Mouse (Mus musculus) megakaryocyte-erythroid progenitor cell, adult 5 weeks (primary cell): ENCODE measurements around the gene Dnaaf3. TPM values are rescaled to one million over a fixed set of nuclear protein-coding genes. Genes with fewer than 3 reads are reported as not detected.

ENCODE experiments used
- polyA plus RNA-seq: library from polyadenylated mRNA; stranded (reverse); fragments of >175 nt; gene quantifications from 2 replicates; pipeline ENCODE4 v1.2.3, GENCODE M21; 2012

Gene Dnaaf3
- 12.8 and 13.5 TPM in 2 replicates for polyA plus RNA-seq

GRCm38 (mm10) chr7:4532005-4532729 lies at the start of gene Dnaaf3:
TSS of gene Dnaaf3 (minus strand) at chr7:4532453.

DNA sequence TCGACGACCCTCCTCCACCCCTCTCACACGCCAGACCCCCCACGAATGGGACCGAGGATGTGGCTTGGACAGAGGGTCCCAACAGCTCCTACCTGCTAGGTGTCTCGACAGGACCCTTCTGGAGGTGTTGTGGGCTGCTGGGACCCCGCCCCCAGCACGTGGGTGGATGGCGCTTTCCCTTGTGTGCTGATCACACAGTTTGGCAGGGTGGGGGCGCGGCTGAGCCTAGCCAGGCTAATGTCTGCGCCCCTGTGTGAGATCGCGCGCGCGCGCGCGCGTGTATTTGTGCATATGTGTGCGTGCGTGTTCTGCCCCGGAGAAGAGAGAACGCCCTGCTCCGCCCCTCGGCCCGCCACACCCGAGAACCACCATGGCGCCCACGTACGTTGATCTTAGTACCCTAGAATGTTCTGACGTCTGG lies 15.0 kb upstream of the Dnaaf3 start, which contains the start of gene Syt5:
Syt5 (minus strand) TSS at position 321 of the 421 bp plus-strand sequence.

DNA sequence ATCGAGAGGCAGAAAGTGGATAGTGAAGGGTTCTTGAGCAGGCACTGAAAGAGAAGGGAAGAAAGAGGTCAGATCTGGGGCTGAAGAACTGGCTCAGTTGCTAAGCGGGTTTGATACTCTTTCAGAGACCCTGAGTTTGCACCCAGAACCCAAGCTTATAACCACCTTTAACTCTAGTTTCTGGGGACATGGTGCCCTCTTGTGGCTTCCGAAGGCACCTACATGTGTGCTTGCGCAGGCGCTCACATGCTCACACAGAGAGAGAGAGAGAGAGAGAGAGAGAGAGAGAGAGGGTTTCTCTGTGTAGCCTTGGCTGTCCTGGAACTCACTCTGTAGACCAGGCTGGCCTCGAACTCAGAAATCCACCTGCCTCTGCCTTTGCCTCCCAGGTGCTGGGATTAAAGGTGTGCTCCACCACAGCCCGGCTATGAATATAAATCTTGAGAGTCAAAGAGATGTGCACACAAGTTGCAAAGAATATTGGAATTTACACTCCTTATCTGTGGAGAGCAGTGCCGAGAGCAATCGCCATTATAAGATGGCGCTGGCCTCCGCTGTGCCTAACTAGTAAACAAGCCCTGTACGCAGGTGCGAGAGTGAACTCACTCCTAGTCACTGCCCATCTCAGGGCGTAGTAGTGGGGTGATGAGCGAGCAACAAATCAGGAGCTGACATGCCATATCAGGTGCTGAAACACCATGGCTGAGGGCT lies 7.9 kb downstream of the Dnaaf3 start, which contains the start of gene Tnni3:
Tnni3 (minus strand) TSS at position 18 of the 711 bp plus-strand sequence.

DNA sequence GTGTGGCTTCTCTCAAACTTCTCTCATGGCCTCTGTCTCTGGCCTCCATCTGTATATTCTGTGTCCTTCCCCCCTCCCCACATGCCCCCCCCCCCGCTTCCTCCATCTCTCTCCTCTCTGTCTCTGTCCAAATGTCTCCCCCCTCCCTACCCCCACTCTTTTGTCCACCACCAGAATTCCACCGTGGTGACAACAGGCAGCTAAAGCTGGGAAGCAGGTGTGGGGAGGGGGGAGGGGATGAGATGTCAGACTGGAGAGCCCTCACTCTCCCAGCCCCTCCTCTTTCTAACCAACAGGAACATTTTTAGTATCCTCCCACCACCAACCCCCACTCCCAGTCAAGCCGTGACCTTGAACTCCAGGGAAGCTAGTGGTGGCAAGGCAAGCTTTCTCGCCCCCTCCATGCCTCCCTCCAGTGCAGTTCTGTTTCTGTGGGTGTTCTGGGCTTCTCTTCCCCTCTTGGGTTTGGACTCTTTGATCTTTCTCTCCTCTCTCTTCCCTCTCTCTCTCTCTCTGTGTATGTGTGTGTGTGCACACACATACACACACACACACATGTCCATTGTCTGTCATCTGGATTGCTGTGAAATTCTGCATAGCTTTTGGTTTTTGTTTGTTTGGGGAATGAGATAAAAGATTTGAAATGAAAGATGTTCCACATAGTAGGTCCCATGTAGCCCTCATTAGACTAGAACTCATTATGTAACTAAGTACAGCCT lies 15.8 kb downstream of the Dnaaf3 start, which contains the start of gene Tnnt1:
Tnnt1 (minus strand) TSS at position 51 of the 719 bp plus-strand sequence.

DNA sequence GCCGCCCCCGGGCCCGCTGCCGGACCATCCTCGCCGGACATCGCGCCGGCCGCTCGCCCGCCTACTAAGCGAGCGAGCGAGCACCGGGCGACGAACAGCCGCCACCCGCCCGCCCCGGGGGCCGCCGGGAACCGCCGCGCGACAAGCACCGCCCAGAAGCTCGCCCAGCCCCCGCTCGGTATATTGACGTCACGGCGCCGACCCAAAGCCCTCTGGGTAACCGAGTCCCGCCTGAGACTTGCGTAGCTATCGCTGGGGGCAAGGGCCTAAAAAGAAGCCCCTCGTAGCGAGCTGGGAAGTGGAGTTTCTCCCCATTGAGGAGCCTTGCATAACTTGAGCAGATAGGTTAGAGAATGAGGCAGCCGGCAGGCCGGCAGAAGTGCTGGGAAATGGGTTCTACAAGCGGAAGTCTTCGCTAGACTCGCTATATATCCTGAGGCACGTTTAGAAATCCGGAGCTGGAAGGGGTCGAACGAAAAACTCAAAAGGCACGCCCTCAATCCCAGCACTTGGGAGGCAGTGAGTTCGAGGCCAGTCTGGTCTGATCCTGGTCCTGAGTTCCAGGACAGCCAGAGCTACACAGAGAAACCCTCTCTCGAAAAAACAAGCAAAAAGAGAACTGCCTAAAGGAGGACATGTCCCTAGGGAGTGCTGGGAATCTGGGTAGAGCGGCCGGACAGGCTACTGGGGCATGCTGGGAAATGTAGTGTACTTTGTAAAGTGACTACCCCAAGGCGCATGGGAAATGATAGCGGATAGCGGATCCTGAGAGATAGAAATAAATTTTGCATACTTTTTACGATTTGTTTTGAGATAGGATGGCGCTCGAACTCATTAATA lies 30.5 kb downstream of the Dnaaf3 start, which contains the start of gene Ppp1r12c:
Ppp1r12c (minus strand) TSS at position 123 of the 840 bp plus-strand sequence.

Other genes with a start within 250 kb of the Dnaaf3 start
- gene Ncr1, start 194.7 kb downstream of the Dnaaf3 start, polyA plus RNA-seq, result 0.10 TPM in 1 of 2 replicates, not detected in the other
- not detected in 2 replicates for gene Gp6, start 134.7 kb downstream of the Dnaaf3 start, polyA plus RNA-seq
- gene Rdh13, start 86.8 kb downstream of the Dnaaf3 start, polyA plus RNA-seq, result 3.8 and 6.0 TPM in 2 replicates
- gene Eps8l1, start 71.8 kb downstream of the Dnaaf3 start, polyA plus RNA-seq, result 11.9 and 14.4 TPM in 2 replicates
- gene Ppp1r12c, start 30.8 kb downstream of the Dnaaf3 start, polyA plus RNA-seq, result 216 and 316 TPM in 2 replicates
- 11.7 and 17.0 TPM in 2 replicates for gene Tnnt1, start 16.1 kb downstream of the Dnaaf3 start, polyA plus RNA-seq
- gene Tnni3, start 8.2 kb downstream of the Dnaaf3 start, polyA plus RNA-seq, result 4.9 and 6.1 TPM in 2 replicates
- 0.51 and 0.83 TPM in 2 replicates for gene Syt5, start 15.1 kb upstream of the Dnaaf3 start, polyA plus RNA-seq
- gene Ptprh, start 71.6 kb upstream of the Dnaaf3 start, polyA plus RNA-seq, result 0.21 TPM in 1 of 2 replicates, not detected in the other
- 8.7 and 11.0 TPM in 2 replicates for gene Tmem86b, start 99.0 kb upstream of the Dnaaf3 start, polyA plus RNA-seq
- gene Ppp6r1, start 126.6 kb upstream of the Dnaaf3 start, polyA plus RNA-seq, result 283 and 305 TPM in 2 replicates
- gene Hspbp1, start 152.6 kb upstream of the Dnaaf3 start, polyA plus RNA-seq, result 124 and 128 TPM in 2 replicates
- 0.13 and 0.35 TPM in 2 replicates for gene Brsk1, start 158.2 kb upstream of the Dnaaf3 start, polyA plus RNA-seq
- 2.6 and 3.2 TPM in 2 replicates for gene Tmem150b, start 192.8 kb upstream of the Dnaaf3 start, polyA plus RNA-seq
- gene Kmt5c, start 207.7 kb upstream of the Dnaaf3 start, polyA plus RNA-seq, result 312 and 341 TPM in 2 replicates
- gene Cox6b2, start 220.6 kb upstream of the Dnaaf3 start, polyA plus RNA-seq, result 64.2 and 92.5 TPM in 2 replicates
- not detected in 2 replicates for gene Fam71e2, start 238.8 kb upstream of the Dnaaf3 start, polyA plus RNA-seq